Mouse (Mus musculus) cerebellum, adult 2 months (tissue): ENCODE measurements at regions not wholly inside any gene's neighbourhood (a gene's known extent, or its start where the extent isn't known, plus 50 kb on each side); places are given as distances from the start of the nearest gene placed in this dataset.

ENCODE experiments used
- CTCF ChIP-seq: fragments of 200-500 bp; IDR thresholded peaks from 2 replicates; pipeline ENCODE4 v1.5.1; 2011; ENCODE audit warnings: low read depth, mild to moderate bottlenecking, control low read depth, low read length, moderate library complexity, borderline replicate concordance; ENCODE audit not compliant: insufficient read depth
- POLR2A ChIP-seq: fragments of 200-500 bp; IDR thresholded peaks from 2 replicates; pipeline ENCODE4 v1.6.1; 2011; ENCODE audit warnings: low read length, control low read depth, borderline replicate concordance; ENCODE audit not compliant: insufficient read depth

DNA sequence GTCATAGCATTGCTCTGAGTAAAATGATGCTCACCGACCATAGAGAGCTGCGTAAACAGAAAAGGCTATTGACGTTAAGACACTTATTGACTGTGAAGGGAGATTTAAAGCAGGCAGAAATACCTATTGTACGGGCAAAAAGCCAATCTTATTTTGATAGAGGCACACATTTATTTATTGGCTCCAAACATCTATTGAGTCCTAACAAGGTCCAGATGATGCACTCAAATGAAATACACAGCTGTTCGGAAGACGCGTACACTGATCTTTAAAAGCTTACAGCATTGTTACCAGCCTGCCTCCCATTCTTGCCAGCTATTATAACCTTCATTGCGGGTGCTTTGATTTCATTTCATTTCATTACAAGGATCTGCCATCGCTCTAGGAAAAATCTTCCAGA lies 102.0 kb upstream of the Map1b start:
- no peak for TF ChIP-seq POLR2A
- TF ChIP-seq CTCF: no peak
